Comparison of ENCODE assay signal across 11 mouse cellular contexts in the genomic region with DNA sequence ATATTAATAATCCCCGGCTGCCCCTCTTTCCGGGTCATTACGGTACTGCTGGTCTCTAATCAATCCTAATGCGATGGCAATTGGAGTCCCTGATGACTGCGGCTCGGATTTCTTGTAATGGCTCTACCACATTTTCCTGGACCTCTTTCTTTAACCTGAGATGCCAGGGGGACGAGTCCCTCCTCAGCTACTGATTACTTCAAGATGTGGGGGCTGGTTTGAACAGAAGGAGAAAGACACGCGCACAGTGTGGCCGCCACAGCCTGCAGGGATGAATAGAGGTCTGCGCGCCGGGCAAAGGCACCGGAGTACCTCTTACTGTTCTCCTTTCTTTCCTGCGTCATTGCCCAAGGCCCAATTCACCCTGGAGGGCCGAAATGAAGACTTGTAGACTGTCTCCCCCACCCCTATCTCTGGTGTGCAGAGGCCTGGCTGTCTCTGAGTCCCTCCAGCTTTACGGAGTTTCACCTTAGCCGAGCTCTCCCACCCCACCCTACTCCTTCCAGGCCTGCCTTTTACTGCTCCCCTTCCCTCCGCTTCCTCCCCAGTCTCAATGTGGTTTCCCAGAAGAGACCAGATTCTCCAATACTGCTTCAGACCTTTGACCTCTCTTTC. TPM values are rescaled to one million over a fixed set of nuclear protein-coding genes. Genes with fewer than 3 reads are reported as not detected.
A peak's percentile ranks its signal among the peaks of the same experiment; 100 is the strongest.
DNase-seq lines count a peak whose midpoint lies in the region; ATAC-seq and TF ChIP-seq lines count a peak whose summit lies in the region.
"Had no signal": no experiment of that assay in that cellular context is flagged by ENCODE, and none has a peak within 500 bp of the region (broad histone marks: within the 10 kb centered on the region; RNA-seq: fewer than 3 reads in every experiment).

No protein-coding gene starts in this region.

- no peak overlapping the region for H3K9ac ChIP-seq in kidney, embryonic 14.5 days (ENCODE audit: low read depth, low read length)
- H3K9ac ChIP-seq in neural tube, embryonic 13.5 days: no peak overlapping the region
- H3K9ac ChIP-seq: liver, embryonic 15.5 days had no signal

- TF ChIP-seq CTCF in kidney, adult 2 months (conservative IDR thresholded peaks at IDR 0.05; ENCODE audit: insufficient read depth, insufficient read length, low read depth, low read length): no peak
- TF ChIP-seq CTCF in embryonic fibroblast, embryonic 13.5 days (IDR thresholded peaks at IDR 0.05; ENCODE audit: borderline replicate concordance, insufficient read depth, low read length): no peak

- H3K9me3 ChIP-seq in kidney, embryonic 14.5 days (ENCODE audit: control insufficient read depth, low read length): no peaks in the 10 kb centered on the region
- H3K9me3 ChIP-seq in neural tube, embryonic 13.5 days: no peaks in the 10 kb centered on the region
- H3K9me3 ChIP-seq: liver, embryonic 15.5 days had no signal

- no peak for TF ChIP-seq POLR2A in kidney, adult 2 months (IDR thresholded peaks at IDR 0.05; ENCODE audit: low read depth, low read length)
- TF ChIP-seq POLR2A in embryonic fibroblast, embryonic 13.5 days (IDR thresholded peaks at IDR 0.05; ENCODE audit: low read depth, low read length): no peak

- peaks cover 89% of the 10 kb centered on the region for H3K27me3 ChIP-seq in kidney, embryonic 14.5 days (ENCODE audit: control insufficient read depth, insufficient read depth, low read length)
- peaks cover 7% of the 10 kb centered on the region for H3K27me3 ChIP-seq in kidney, adult 2 months (replicated peaks; ENCODE audit: control insufficient read depth, insufficient read depth, low read length)
- peaks cover 100% of the 10 kb centered on the region for H3K27me3 ChIP-seq in neural tube, embryonic 13.5 days

- peak overlapping the region; percentile 52; the same call in 1 of the 2 replicates for H3K4me3 ChIP-seq in kidney, embryonic 14.5 days (ENCODE audit: low read length)
- no peak overlapping the region for H3K4me3 ChIP-seq in kidney, adult 2 months (ENCODE audit: insufficient read depth, low read depth, low read length)
- peak overlapping the region; percentile 0; the same call in 1 of the 2 replicates for H3K4me3 ChIP-seq in embryonic fibroblast, embryonic 13.5 days (ENCODE audit: insufficient read depth, low read length)
- H3K4me3 ChIP-seq in neural tube, embryonic 13.5 days: no peak overlapping the region

- no peak for ATAC-seq in kidney, embryonic 14.5 days (ENCODE audit: low FRiP score, low TSS enrichment)
- ATAC-seq in common myeloid progenitor, adult 5-6 weeks (replicated peaks; ENCODE audit: low read depth, poor library complexity, severe bottlenecking): peak; percentile 23; the same call in 1 of the 2 replicates
- ATAC-seq in neural tube, embryonic 13.5 days (ENCODE audit: low read depth): no peak
- no peak for ATAC-seq in erythroblast, adult 5-6 weeks (replicated peaks; ENCODE audit: low FRiP score, poor library complexity, severe bottlenecking)
- ATAC-seq: forebrain, embryonic 16.5 days had no signal

- no peak overlapping the region; the same call in 1 of the 2 replicates for H3K4me2 ChIP-seq in kidney, embryonic 14.5 days (replicated peaks; ENCODE audit: low read depth, low read length)
- H3K4me2 ChIP-seq in neural tube, embryonic 13.5 days: peak overlapping the region; percentile 59

- no peak overlapping the region for H3K27ac ChIP-seq in kidney, embryonic 14.5 days (ENCODE audit: low read depth, low read length)
- H3K27ac ChIP-seq in kidney, adult 2 months (ENCODE audit: insufficient read depth, low read depth, low read length): no peak overlapping the region
- peak overlapping the region; percentile 7 for H3K27ac ChIP-seq in embryonic fibroblast, embryonic 13.5 days (ENCODE audit: insufficient read depth, low read length)
- peak overlapping the region; percentile 67 for H3K27ac ChIP-seq in neural tube, embryonic 13.5 days (replicated peaks)
- H3K27ac ChIP-seq: liver, embryonic 15.5 days had no signal

- H3K36me3 ChIP-seq in kidney, embryonic 14.5 days (ENCODE audit: control insufficient read depth, insufficient read depth, low read length): no peaks in the 10 kb centered on the region
- H3K36me3 ChIP-seq in kidney, adult 2 months (ENCODE audit: control insufficient read depth, insufficient read depth, low read length): no peaks in the 10 kb centered on the region
- no peaks in the 10 kb centered on the region for H3K36me3 ChIP-seq in neural tube, embryonic 13.5 days
- H3K36me3 ChIP-seq: liver, embryonic 15.5 days had no signal

- no peaks in the 10 kb centered on the region for H3K4me1 ChIP-seq in kidney, embryonic 14.5 days (ENCODE audit: control insufficient read depth, insufficient read depth, low read length)
- H3K4me1 ChIP-seq in kidney, adult 2 months (ENCODE audit: control insufficient read depth, insufficient read depth, low read length): no peaks in the 10 kb centered on the region
- no peaks in the 10 kb centered on the region; the same call in 1 of the 2 replicates for H3K4me1 ChIP-seq in embryonic fibroblast, embryonic 13.5 days (ENCODE audit: control insufficient read depth, insufficient read depth, low read length)
- H3K4me1 ChIP-seq in neural tube, embryonic 13.5 days (replicated peaks): peaks cover 22% of the 10 kb centered on the region; the same call in 1 of the 2 replicates

- WGBS in kidney, embryonic 14.5 days: 5% methylated on average over 19 of the region's 19 CpGs
- WGBS in kidney, adult 2 months: 24% methylated on average over 19 of the region's 19 CpGs
- WGBS in neural tube, embryonic 13.5 days: 1% methylated on average over 19 of the region's 19 CpGs

- DNase-seq in kidney, adult 2 months: no peak
- no peak for DNase-seq in natural killer cell, adult 2 months (ENCODE audit: low spot score in 2 of 2)
- DNase-seq: kidney, postnatal 36 days; spleen, adult 18-20 months had no signal

RNA-seq across cellular contexts. Expression of a gene that starts 1.5 kb away (rescaled TPM):
- 0.12 and 0.16 TPM in 2 replicates for polyA plus RNA-seq in kidney, embryonic 14.5 days (2014; fragmentation: Nextera tagmentation; extraction: Ambion mirVana)
- polyA plus RNA-seq in kidney, adult 2 months (2012; rRNA removed): 0.35 and 0.53 TPM in 2 replicates
- total RNA-seq in common myeloid progenitor, adult 5-6 weeks (2017): 0.27 TPM in 1 of 2 replicates, not detected in the other
- polyA plus RNA-seq in embryonic fibroblast, embryonic 13.5 days (2011; ENCODE audit: insufficient read length, low read depth, missing spikeins): 17.4 and 31.3 TPM in 2 replicates
- 8.8 and 13.9 TPM in 2 replicates for polyA plus RNA-seq in neural tube, embryonic 13.5 days (2015; fragmentation: Nextera tagmentation; extraction: Ambion mirVana)
- not detected in 2 replicates for total RNA-seq in erythroblast, adult 5-6 weeks (2015; ENCODE audit: low replicate concordance)
- total RNA-seq in erythroblast, adult 5-6 weeks (2017; ENCODE audit: low replicate concordance): not detected in 2 replicates

Comparison
In these comparisons a context has a peak if more than half of its experiments do, and no peak if none do; other contexts are left out.
1. H3K4me3 ChIP-seq: peak in kidney, embryonic 14.5 days (single experiment) and embryonic fibroblast, embryonic 13.5 days (single experiment); none in kidney, adult 2 months (single experiment) and neural tube, embryonic 13.5 days (single experiment).
2. H3K27ac ChIP-seq: peak in embryonic fibroblast, embryonic 13.5 days (single experiment) and neural tube, embryonic 13.5 days (single experiment); none in kidney, embryonic 14.5 days (single experiment) and kidney, adult 2 months (single experiment).